7 mouse cellular contexts compared by ENCODE assay signal in genomic region chr12:9573682-9574081, GRCm38 (mm10). TPM values are rescaled to one million over a fixed set of nuclear protein-coding genes. Genes with fewer than 3 reads are reported as not detected.
DNase-seq lines count a peak whose midpoint lies in the region; ATAC-seq and TF ChIP-seq lines count a peak whose summit lies in the region.

No protein-coding gene starts in this region.

- peak overlapping the region; percentile 56 for H3K4me3 ChIP-seq in lung, embryonic 15.5 days
- peak overlapping the region; percentile 54 for H3K4me3 ChIP-seq in hindbrain, embryonic 10.5 days
- H3K4me3 ChIP-seq in liver, embryonic 14.5 days (ENCODE audit: insufficient read depth in 1 of 2, low read depth in 2 of 2, low read length in 2 of 2), result no peak overlapping the region
- peak overlapping the region; percentile 64 for H3K4me3 ChIP-seq in stomach, embryonic 16.5 days (replicated peaks; ENCODE audit: low read length)

- no peak for TF ChIP-seq EP300 in liver, embryonic 14.5 days (IDR thresholded peaks at IDR 0.05; ENCODE audit: low read depth)

- 12% methylated on average over 12 of the region's 12 CpGs for WGBS in lung, embryonic 15.5 days
- WGBS in hindbrain, embryonic 10.5 days, result 2% methylated on average over 12 of the region's 12 CpGs
- 4% methylated on average over 12 of the region's 12 CpGs for WGBS in liver, embryonic 14.5 days (ENCODE audit: insufficient replicate concordance)
- 9% methylated on average over 12 of the region's 12 CpGs for WGBS in stomach, embryonic 16.5 days

- DNase-seq in lung, postnatal 25 days (ENCODE audit: low spot score), result no peak
- DNase-seq in hindbrain, embryonic 10.5 days (ENCODE audit: low spot score), result peak; percentile 31
- no peak for DNase-seq in liver, embryonic 14.5 days (ENCODE audit: low read depth in 3 of 3, low spot score in 3 of 3)
- DNase-seq in spleen, postnatal 36 days (ENCODE audit: low spot score in 2 of 2), result no peak
- no peak for DNase-seq in cerebellum, adult 11-12 months

- no peaks in the 10 kb centered on the region for H3K9me3 ChIP-seq in lung, embryonic 15.5 days
- H3K9me3 ChIP-seq in hindbrain, embryonic 10.5 days, result no peaks in the 10 kb centered on the region
- no peaks in the 10 kb centered on the region for H3K9me3 ChIP-seq in liver, embryonic 14.5 days (ENCODE audit: control insufficient read depth, low read length)
- no peaks in the 10 kb centered on the region for H3K9me3 ChIP-seq in stomach, embryonic 16.5 days (replicated peaks; ENCODE audit: control insufficient read depth, low read length)

- H3K36me3 ChIP-seq in lung, embryonic 15.5 days, result no peaks in the 10 kb centered on the region
- H3K36me3 ChIP-seq in hindbrain, embryonic 10.5 days, result no peaks in the 10 kb centered on the region
- no peaks in the 10 kb centered on the region for H3K36me3 ChIP-seq in liver, embryonic 14.5 days (replicated peaks; ENCODE audit: control insufficient read depth, insufficient read depth, low read depth)
- H3K36me3 ChIP-seq in stomach, embryonic 16.5 days (ENCODE audit: control insufficient read depth, insufficient read depth, low read length), result no peaks in the 10 kb centered on the region

- no peak overlapping the region for H3K27ac ChIP-seq in lung, embryonic 15.5 days
- H3K27ac ChIP-seq in hindbrain, embryonic 10.5 days, result no peak overlapping the region
- H3K27ac ChIP-seq in liver, embryonic 14.5 days, result no peak overlapping the region
- H3K27ac ChIP-seq in stomach, embryonic 16.5 days (ENCODE audit: low read length), result peak overlapping the region; percentile 39; the same call in 1 of the 2 replicates

- peaks cover 66% of the 10 kb centered on the region for H3K27me3 ChIP-seq in lung, embryonic 15.5 days
- H3K27me3 ChIP-seq in hindbrain, embryonic 10.5 days (ENCODE audit: insufficient read depth, poor library complexity, severe bottlenecking), result peaks cover 92% of the 10 kb centered on the region
- peaks cover 65% of the 10 kb centered on the region for H3K27me3 ChIP-seq in liver, embryonic 14.5 days (ENCODE audit: control insufficient read depth, insufficient read depth, low read length)
- peaks cover 23% of the 10 kb centered on the region for H3K27me3 ChIP-seq in stomach, embryonic 16.5 days (ENCODE audit: control insufficient read depth, insufficient read depth, low read length)

- 0 out of 2 replicates have a peak overlapping the region, but pooled peaks have one; percentile 62 for H3K9ac ChIP-seq in lung, embryonic 15.5 days
- H3K9ac ChIP-seq in liver, embryonic 14.5 days (replicated peaks), result no peak overlapping the region
- H3K9ac ChIP-seq in stomach, embryonic 16.5 days (ENCODE audit: low read length), result peak overlapping the region; percentile 81

- ATAC-seq in lung, embryonic 15.5 days (ENCODE audit: borderline replicate concordance, extremely low read depth, low FRiP score, low TSS enrichment), result peak; percentile 40; the same call in 1 of the 2 replicates
- ATAC-seq in liver, embryonic 14.5 days (ENCODE audit: insufficient read depth), result no peak
- no peak for ATAC-seq in stomach, embryonic 16.5 days (ENCODE audit: insufficient read depth, low FRiP score)

- no peak for TF ChIP-seq CTCF in liver, embryonic 14.5 days (IDR thresholded peaks at IDR 0.05; ENCODE audit: low read depth)

- peak overlapping the region; percentile 83 for H3K4me2 ChIP-seq in lung, embryonic 15.5 days
- peak overlapping the region; percentile 48 for H3K4me2 ChIP-seq in liver, embryonic 14.5 days (ENCODE audit: low read depth)
- peak overlapping the region; percentile 57 for H3K4me2 ChIP-seq in stomach, embryonic 16.5 days (ENCODE audit: low read depth, low read length)

- peaks cover 15% of the 10 kb centered on the region for H3K4me1 ChIP-seq in lung, embryonic 15.5 days
- H3K4me1 ChIP-seq in hindbrain, embryonic 10.5 days (replicated peaks), result peaks cover 18% of the 10 kb centered on the region
- H3K4me1 ChIP-seq in liver, embryonic 14.5 days (replicated peaks; ENCODE audit: control insufficient read depth in 2 of 2, insufficient read depth in 2 of 2, low read length in 1 of 2), result no peaks in the 10 kb centered on the region
- peaks cover 14% of the 10 kb centered on the region; the same call in 1 of the 2 replicates for H3K4me1 ChIP-seq in stomach, embryonic 16.5 days (ENCODE audit: control insufficient read depth, insufficient read depth, low read length)

RNA-seq across cellular contexts. Expression of gene Osr1, which starts 3.8 kb away (rescaled TPM):
- 19.1 and 19.3 TPM in 2 replicates for polyA plus RNA-seq in lung, embryonic 15.5 days (2015; fragmentation: Nextera tagmentation; extraction: Ambion mirVana)
- 5.1 and 7.8 TPM in 2 replicates for polyA plus RNA-seq in hindbrain, embryonic 10.5 days (2016; fragmentation: Nextera tagmentation; extraction: Ambion mirVana)
- 0.19 and 0.20 TPM in 2 replicates for polyA plus RNA-seq in liver, embryonic 14.5 days (2012; rRNA removed)
- polyA plus RNA-seq in liver, embryonic 14.5 days (2014; fragmentation: Nextera tagmentation; extraction: Ambion mirVana), result 0.23 and 0.42 TPM in 2 replicates
- polyA plus RNA-seq in stomach, embryonic 16.5 days (2015; fragmentation: Nextera tagmentation; extraction: Ambion mirVana), result 37.6 and 39.8 TPM in 2 replicates

Comparison
In these comparisons a context has a peak if more than half of its experiments do, and no peak if none do; other contexts are left out.
1. H3K4me3 ChIP-seq: peak in lung, embryonic 15.5 days (single experiment), hindbrain, embryonic 10.5 days (single experiment) and stomach, embryonic 16.5 days (single experiment); none in liver, embryonic 14.5 days (0 of 2).
2. Peak in every context shown above with its lines, with median percentiles within 50 percentile points of each other: H3K4me2 ChIP-seq.